Mouse (Mus musculus) frontal cortex, postnatal 10 days (tissue): ENCODE data around the gene Txlnb.
A peak's percentile ranks its signal among the peaks of the same experiment; 100 is the strongest.
"Not testable (repeated sequence)": the region's sequence is repeated elsewhere in the genome, so short reads cannot be mapped to it uniquely, and the experiment has no call there.

ENCODE experiments used
- DNase-seq, 2 experiments: peaks; one replicate each; pipeline ENCODE4 v3.0.0; 2022; ENCODE audit warnings: low spot score in 2 of 2, mixed read lengths in 1 of 2

Txlnb gene

DNA sequence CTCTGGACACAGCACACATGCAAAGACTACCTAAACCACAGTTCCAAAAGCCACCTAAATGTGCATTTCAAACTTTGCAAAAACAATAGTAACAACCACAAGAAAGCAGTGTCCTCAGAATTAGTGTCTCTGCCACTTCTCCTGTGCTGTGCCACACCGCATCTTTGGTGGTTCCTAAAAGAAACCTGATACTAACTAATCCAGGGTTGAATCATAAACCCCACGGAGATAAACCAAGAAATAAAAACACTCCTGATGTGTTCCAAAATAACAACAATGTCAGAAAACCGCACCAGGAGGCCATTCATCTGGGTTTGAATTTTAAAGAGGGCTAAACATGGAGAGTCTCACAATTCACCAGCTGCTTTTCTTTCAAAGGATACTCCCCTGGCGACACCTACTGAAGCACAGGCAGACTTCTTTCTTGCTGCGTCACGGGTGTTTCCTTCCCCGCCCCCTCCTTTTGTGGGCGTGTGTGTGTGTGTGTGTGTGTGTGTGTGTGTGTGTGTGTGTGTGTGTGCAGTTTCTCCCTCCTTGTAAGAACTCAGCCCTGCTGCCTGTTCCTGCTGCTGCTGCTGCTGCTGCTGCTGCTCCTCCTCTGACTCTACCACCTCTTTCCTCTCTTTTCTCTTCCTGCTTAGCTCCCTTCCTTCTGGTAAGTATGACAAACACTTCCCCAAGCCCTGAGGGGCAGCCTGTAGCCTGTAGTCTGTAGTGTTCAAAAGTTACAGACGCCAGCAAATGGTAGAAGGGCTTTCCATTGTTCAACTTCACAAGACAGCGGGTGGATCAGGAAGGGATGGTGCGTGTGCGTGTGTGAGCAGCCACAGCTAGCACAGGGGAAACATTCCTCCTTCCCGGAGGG is at the start of gene Txlnb:
Txlnb (plus strand) TSS at position 460 of the 865 bp plus-strand sequence.
- DNase-seq: peak; percentile 24 to 32

DNA sequence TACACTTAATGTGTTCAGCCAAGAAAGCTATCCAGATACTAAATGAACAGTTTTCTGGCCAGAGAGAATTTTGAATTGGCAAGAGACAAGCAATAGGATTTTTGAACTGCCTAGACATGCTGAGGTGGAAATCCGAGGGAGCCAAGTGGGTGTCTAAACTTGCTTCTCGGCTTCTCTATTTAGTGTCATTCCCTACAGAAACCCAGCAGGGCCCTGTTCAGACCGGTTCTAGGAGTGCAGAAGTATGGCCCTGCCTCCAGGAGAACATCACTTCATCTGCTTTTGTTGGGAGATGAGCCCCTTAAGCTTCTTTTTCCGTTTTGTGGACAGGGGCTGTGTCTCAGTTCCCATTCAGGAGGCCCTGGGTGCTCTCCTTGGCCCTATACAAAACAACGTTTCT is 43.5 kb upstream of the Txlnb start:
- DNase-seq: no peak

DNA sequence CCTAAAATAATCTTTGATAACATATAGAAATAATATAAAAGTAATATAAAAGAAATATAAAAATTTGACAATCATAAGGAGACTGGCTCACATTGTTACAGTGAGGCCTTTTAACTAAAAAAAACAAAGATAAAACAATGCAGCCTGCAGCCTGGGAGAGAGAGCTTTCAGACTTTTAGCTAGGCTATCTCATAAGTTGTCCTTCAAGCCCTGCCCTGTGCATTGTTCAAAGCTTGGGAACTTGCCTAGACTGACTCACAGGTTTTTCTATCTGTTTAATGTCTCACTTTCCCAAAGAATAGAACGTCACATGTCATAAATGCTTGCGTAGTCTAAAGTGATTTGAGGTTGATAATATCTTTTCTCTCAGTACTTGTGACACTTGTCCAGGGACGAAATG is 36.3 kb upstream of the Txlnb start:
- no peak for DNase-seq

DNA sequence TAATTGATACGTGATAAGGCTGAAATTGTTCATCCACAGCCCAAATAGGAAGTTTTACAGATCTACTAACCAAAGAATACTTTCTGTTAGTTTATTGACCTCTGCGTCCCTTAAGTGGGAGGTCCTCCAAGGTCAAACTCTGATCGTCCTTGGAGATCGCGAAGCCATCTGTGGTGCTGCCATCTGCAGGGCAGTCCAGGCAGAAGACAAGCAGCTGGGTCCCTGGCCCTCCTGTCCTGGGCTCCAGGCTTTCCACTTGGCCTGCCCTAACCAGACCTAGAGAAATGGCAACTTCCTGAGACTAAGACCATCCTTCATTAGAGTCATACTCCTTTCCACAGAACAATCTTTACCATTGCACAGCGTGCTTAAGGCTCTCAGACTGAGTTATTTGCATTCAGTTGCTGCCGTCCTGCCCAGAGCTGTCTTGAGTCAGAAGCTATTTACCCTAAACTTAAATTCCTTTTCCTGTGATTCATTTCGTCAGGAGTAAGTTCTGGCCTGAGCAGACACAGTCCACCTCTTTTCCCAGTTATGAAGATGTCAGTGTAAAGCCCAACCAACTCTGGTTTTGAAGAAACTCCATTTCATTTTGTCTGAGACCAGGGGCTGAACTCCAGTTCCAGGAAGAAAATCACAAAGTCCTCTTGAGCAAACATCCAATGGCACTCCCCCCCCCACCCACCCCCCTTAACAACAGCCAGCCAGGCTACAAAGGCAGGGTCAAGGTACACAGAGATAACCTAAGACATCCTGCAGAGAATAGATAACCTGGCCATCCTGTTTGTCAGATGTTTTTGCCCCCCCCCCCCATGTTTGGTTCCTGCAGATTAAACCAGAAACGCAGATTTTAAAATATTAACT is 35.0 kb upstream of the Txlnb start:
- no peak for DNase-seq

DNA sequence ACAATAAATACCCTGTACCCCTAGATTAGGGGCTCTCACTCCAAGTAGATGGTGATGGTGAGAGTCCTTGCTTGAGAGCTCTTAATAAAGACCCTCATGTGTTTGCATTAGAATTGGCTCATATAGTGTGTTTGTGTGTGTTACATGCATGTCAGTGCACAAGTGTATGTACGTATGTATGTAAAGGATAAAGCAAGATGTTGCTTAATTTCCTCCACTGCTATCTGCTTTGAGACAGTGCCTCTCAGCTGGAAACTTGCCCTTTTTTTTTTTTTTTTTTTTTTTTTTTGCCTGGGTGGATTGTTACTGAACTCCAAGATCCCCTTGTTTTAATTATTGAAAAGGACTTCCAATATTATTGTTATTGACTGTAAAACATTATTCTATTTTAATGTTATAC is 34.4 kb upstream of the Txlnb start:
- DNase-seq: no peak

DNA sequence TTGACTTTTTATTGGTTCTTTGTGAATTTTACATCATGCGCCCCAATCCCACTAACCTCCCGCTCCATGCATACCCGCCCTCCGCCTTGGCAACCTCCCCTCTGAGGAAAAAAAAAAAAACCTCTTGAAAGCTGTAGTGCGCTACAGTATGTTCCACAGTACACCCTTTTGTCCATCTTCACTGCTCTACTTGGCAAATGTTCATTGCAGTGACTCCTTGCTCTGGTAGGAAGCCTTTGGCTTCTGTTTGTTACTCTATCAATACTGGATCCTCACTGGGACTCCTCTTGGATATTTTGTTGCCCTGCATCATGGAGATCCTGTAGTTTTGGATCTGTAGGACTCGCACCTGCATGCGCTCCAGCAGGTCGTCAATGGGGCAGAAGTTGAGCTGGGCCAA is 33.1 kb upstream of the Txlnb start:
- no peak for DNase-seq

DNA sequence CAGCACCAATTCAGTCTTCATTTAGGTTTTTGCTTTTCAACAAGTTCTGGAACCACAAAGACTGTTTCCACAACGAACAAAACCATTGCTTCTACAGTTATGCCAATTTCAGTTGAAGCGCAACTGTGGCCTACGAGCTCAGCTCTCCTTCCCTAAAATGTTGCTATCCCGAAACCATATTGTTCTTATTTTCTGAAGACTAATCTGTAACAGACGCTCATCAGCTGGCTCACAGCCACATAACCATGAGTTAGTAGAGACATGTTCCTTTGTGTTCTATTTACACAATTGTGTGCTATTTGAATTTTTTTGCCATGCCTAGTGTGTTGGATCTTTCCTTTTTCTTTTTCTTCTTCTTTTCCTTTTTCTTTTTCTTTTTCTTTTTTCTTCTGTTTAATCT is 26.2 kb upstream of the Txlnb start:
- DNase-seq: no peak

DNA sequence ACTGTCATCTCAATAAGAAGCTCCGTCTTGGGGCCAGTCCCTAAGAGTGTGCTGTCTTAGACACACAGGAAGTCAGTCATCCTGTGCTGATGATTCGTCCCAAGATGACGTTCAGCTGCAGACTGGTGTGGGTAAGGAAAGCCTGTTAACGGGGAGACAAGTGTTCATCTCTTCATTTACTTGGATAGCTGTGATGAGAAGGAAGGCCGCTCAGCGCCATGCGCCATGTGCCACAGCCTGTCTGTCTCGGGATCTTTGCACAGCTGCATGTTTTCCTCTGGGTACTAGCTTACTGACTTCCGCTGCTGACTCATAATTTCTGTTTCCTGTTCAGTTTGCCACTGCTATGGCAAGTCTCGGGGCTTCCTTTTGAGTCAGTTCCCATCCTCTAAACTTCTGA is 23.7 kb upstream of the Txlnb start:
- no peak for DNase-seq

DNA sequence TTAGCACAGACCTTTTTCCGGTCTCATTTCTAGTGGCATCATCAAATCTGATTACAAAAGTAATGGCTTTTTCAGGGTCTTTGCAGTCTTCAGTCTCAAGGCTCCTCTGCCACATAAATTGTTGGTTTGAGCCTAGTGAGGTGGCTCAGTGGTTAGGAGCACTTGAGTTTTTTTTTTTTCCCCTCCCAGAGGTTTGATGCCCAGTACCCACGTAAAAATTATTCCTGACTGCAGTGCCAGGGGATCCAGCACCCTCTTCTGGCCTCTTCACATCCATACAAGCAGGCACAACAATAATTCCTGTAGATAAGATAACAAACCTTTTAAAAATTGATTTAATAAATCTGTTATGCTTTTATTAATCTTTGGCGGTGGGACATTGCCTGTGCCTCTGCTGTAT is 21.7 kb upstream of the Txlnb start:
- DNase-seq: no peak

DNA sequence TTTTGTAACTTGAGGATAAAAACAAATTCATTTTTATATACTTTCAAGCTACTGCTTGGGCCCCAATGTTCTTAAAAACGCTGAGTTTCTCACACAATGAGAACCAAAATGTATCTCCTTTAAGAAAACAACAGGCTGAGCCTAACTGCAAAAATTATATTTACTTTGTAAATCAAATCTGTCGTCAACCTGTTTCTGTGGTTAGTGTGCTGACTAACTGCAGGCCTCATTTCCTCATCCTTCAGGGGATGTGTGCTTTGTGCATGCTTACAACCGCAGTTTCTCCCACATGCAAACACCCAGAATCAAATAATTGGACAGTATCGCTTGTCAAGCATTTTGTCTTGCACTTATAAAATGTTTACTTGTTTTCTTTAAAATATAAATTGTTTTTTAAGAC is 20.9 kb upstream of the Txlnb start:
- no peak for DNase-seq

DNA sequence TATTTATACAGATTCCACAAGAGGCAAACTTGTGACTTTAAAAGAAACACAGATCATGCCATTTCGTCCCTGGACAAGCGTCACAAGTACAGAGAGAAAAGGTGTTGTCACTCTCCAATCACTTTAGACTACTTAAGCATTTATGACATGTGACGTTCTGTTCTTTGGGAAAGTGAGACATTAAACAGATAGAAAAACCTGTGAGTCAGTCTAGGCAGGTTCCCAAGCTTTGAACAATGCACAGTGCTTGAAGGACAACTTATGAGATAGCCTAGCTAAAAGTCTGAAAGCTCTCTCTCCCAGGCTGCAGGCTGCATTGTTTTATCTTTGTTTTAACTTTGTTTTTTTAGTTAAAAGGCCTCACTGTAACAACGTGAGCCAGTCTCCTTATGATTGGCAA is 19.3 kb upstream of the Txlnb start:
- DNase-seq: not testable (repeated sequence)

DNA sequence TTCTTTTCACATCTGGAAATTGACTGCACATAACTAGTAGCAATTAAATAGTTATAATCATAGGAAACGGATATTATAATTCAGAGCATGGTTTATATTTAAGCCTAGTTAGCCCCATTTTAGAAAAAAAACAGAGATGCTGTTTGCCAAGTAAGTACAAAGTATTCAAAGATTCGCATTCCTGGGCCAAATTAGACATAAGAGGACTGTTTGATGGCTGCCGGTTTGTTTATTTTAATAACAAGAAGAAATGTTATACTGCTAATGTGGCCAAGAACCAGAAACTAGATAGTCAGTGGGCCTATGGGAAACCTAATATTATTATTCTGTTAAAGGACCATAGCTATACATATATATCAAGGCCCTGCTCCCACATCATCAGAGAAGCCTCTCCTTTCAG is 9.3 kb upstream of the Txlnb start:
- DNase-seq: no peak

DNA sequence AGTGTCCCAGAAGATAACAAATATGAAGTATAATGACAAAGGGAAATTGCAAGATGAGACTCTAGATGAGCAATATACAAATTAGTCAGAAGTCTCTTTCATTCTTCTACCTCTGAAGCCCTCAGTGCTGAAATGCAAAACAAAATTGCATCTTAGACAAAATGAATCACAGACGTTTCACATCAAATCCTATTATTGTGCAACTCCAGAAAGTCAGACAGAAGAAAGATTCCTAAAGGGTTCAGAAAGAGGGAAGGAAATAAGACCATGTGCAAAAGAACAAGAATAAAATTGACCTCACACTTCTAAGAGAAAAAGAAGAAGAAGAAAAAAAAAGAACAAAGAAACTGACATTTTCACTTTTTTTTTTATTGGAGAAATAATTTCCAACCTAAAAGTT is 8.1 kb upstream of the Txlnb start:
- no peak for DNase-seq

DNA sequence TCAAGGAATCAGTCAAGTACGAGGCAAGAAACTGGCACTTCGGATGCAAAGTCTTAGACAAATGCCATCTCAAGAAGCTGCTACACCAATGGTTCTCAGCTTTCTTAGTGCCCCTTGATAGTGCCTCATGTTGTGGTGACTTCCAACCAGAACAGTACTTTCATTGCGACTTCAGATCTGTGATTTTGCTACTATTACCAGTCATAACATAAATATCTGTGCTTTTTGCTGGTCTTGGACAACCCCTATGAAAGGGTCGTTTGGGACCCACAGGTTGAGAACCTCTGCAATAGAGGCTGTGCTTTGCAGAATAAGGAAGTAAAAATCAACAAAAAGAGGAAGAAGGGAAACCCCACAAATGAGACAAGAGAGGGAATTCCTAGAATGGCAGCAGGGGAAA is 7.7 kb upstream of the Txlnb start:
- no peak for DNase-seq

DNA sequence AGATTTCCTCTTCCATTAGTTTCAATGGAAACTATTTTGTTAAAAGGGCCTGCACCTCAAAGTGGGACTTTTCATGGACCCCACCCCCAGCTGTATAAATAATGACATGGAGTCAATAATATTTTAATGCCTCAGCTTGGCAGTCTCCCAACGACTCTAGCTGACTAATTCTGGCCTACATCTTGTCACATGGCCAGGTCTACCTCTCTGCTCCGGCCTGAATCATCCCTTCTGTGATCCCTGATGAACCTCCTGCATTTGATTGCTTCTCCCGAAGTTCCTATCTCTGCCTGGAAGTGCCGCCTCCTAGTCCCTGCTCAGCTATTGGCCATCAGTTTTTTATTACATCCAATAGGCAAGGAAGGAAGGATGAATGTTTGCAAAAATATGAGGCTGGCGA is 2.1 kb upstream of the Txlnb start:
- no peak for DNase-seq

DNA sequence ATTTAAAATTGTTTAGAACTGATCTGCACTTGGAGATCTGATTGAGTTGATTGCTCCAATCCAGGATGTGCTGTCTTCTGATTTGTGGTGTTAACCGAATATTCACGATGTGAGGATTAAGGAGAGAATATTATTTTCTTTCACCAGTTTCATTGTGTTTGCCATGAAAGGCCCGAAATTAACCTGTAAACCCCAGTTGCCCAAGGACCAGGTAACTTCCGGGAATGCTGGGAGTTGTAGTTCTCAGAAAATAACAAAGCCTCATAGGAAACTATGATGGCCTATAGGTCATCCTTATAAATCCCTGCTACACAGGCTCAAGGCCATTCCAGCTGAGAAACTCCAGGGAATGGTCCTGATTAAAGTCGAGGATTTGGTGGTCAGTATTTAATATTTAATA is 1.6 kb upstream of the Txlnb start:
- DNase-seq: no peak

DNA sequence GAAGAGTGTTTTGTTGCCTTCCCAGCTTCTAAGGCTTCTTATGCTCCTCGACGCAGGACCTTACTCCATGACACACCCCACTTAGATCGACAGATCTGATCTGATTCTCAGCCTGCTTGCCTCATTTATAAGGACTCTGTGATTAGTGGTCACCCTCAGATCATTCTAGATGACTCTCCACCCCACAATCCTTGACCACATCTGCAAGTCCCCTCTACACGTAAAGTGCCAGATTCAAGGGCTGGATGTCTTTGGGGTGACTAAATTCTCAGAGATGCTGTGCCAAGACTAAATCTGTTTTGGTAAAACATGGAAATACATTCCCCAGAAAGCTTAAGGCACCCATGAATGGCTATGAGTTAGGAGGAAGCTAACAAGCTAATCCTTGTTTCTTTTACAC is 799 bp upstream of the Txlnb start:
- no peak for DNase-seq

DNA sequence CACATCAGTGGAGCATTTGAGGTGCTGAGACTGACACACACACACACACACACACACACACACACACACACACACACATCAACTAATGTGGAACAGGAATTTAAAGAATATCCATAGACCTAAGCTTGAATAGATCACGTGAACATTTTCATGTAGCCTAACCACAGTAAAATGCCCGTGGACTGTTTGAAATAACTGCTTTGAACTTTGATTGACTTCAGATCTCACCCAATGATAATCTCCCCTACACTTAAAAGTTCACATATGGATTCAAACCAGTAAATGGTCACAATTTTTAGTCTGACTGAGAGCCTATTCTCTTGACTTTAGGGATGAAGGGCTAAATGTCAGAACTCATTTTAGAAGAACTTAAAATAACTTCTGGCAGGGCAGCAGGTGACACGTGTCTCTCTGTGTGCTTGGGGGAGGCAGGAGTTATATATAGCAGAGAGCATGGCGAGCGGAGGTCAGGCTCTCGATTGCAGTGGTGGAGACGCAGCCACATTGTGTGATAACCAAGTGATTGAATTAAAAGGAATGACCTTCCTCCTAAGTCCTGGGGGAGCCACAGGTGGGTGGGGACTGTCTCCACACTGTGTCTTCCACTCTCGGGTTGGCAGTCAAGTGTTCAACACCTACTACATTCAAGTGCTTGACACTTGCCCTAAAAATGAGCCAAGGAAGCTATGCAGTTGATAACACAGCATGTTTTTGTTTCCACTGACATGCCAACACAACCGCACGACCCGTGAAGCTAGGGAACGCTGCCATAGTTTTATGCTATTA is 1.0 kb downstream of the Txlnb start:
- DNase-seq: no peak

DNA sequence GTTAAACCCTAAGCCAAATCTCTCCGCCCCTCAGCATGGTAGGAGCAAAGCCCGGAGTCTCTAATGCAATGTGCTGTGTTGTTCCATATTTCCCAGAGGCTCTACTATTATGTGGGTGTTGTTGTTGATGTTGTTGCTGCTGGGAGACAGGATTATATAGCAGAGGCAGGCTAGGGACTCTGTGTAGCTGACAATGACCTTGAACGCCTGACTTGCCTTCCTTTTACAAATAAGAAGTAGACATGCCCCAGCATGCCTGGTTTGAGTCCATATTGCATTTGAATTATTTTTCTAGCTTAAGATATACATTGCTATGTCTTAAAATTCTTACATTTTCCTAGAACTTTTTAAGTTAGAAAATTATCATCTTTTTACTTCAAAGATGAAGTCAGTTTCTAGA is 1.7 kb downstream of the Txlnb start:
- DNase-seq: no peak

DNA sequence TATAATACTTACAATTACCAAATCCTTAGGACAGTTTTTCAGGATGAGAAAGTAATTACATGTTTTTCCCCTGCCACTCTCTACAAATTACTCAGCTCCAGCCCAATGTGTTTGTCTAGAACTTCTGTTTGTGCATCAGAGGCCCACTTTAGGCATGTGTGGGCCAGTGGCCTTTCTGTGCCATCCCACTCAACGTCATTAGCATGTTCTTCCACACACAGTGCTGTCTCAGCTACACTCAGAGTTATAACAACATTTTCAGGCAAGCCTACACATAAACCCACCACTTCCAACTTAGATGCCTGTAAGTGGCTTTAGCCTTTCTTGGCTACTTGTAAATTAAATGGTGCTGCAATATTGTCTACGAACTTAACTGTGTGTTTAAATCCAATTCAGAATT is 5.8 kb downstream of the Txlnb start:
- no peak for DNase-seq

DNA sequence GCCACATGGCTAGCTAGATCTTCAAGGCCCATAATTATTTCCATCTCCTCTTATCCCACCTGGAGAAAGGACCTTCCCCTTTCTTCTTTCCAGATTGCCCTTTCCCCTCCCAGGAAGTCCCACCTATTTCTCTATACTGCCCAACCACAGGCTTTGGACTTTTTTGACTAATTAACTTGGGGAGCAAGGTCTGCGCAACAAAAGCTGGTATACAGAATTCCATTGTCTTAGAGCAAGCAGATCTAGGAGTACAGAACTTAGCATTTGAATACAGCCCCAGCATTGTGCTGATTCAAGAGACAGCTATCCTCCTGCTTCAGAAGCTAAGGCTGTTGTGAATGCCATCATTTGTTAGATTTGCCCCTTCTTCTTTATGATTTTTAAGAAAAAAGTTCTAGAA is 12.5 kb downstream of the Txlnb start:
- no peak for DNase-seq

DNA sequence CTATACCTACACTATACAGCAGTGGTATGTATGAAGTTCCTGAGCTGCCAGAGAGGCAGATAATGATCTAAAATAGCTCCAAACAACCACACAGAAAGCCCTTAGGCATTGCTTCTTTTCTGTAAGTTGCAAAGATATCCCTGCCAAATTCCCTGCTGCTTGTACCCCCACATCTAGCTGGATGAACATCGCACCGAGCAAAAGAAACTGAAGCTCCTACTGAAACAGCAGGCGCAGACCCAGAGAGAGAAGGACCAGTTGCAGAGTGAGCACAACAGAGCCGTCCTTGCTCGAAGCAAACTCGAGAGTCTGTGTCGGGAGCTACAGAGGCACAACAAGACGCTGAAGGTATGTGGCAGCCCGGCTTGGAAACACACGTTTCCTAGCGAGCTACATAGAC is 19.0 kb downstream of the Txlnb start:
- no peak for DNase-seq
